Mouse (Mus musculus): ENCODE measurements around the gene Rnf144a. TPM values are rescaled to one million over a fixed set of nuclear protein-coding genes. Genes with fewer than 3 reads are reported as not detected.

Gene Rnf144a
- polyA plus RNA-seq, 1 experiment, result 3.4 TPM

GRCm38 (mm10) chr12:26359817-26360216 is 55.2 kb downstream of the Rnf144a start:
- no peaks in the 10 kb centered on the region for H3K36me3 ChIP-seq (ENCODE audit: control insufficient read depth, insufficient read depth, low read length)
- TF ChIP-seq CTCF (IDR thresholded peaks at IDR 0.05; ENCODE audit: extremely low read depth, insufficient read length, insufficient replicate concordance, low read depth, low read length) (no peak), POLR2A (IDR thresholded peaks at IDR 0.05; ENCODE audit: low read depth, low read length) (no peak)
- no peaks in the 10 kb centered on the region for H3K27me3 ChIP-seq (ENCODE audit: control insufficient read depth, insufficient read depth, low read length)
- no peak overlapping the region for H3K27ac ChIP-seq (ENCODE audit: insufficient read depth, low read depth, low read length)
- H3K4me1 ChIP-seq (ENCODE audit: control insufficient read depth, insufficient read depth, insufficient read length, low read length), result peaks cover 2% of the 10 kb centered on the region; the same call in 1 of the 2 replicates
- WGBS, result 70% methylated on average over 5 of the region's 5 CpGs
- H3K4me3 ChIP-seq (ENCODE audit: low read depth, low read length), result no peak overlapping the region

- no peak overlapping the region for H3K4me3 ChIP-seq (ENCODE audit: low read depth, low read length)
- H3K36me3 ChIP-seq (ENCODE audit: control insufficient read depth, insufficient read depth, low read length), result no peaks in the 10 kb centered on the region
- WGBS, result 90% methylated on average over 2 of the region's 2 CpGs
These were observed 55.8 kb downstream of the Rnf144a start for GRCm38 (mm10) chr12:26359241-26359640.

GRCm38 (mm10) chr12:26357246-26357645 is 57.8 kb downstream of the Rnf144a start:
- TF ChIP-seq CTCF (IDR thresholded peaks at IDR 0.05; ENCODE audit: extremely low read depth, insufficient read length, insufficient replicate concordance, low read depth, low read length) (no peak), POLR2A (IDR thresholded peaks at IDR 0.05; ENCODE audit: low read depth, low read length) (no peak)
- no peaks in the 10 kb centered on the region for H3K27me3 ChIP-seq (ENCODE audit: control insufficient read depth, insufficient read depth, low read length)
- no peak overlapping the region for H3K27ac ChIP-seq (ENCODE audit: insufficient read depth, low read depth, low read length)
- peaks cover 2% of the 10 kb centered on the region; the same call in 1 of the 2 replicates for H3K4me1 ChIP-seq (ENCODE audit: control insufficient read depth, insufficient read depth, insufficient read length, low read length)
- no peak overlapping the region for H3K4me3 ChIP-seq (ENCODE audit: low read depth, low read length)
- no peaks in the 10 kb centered on the region for H3K36me3 ChIP-seq (ENCODE audit: control insufficient read depth, insufficient read depth, low read length)
- WGBS, result 87% methylated on average over 4 of the region's 4 CpGs

More at GRCm38 (mm10) chr12:26359241-26359640, 55.8 kb downstream of the Rnf144a start:
- H3K27ac ChIP-seq (ENCODE audit: insufficient read depth, low read depth, low read length), result no peak overlapping the region
- peaks cover 2% of the 10 kb centered on the region; the same call in 1 of the 2 replicates for H3K4me1 ChIP-seq (ENCODE audit: control insufficient read depth, insufficient read depth, insufficient read length, low read length)
- no peak for TF ChIP-seq CTCF (IDR thresholded peaks at IDR 0.05; ENCODE audit: extremely low read depth, insufficient read length, insufficient replicate concordance, low read depth, low read length)
- no peak for TF ChIP-seq POLR2A (IDR thresholded peaks at IDR 0.05; ENCODE audit: low read depth, low read length)
- H3K27me3 ChIP-seq (ENCODE audit: control insufficient read depth, insufficient read depth, low read length), result no peaks in the 10 kb centered on the region

- H3K4me1 ChIP-seq (ENCODE audit: control insufficient read depth, insufficient read depth, insufficient read length, low read length), result peaks cover 2% of the 10 kb centered on the region; the same call in 1 of the 2 replicates
- no peak overlapping the region for H3K27ac ChIP-seq (ENCODE audit: insufficient read depth, low read depth, low read length)
- WGBS, result 63% methylated on average over 7 of the region's 7 CpGs
- H3K36me3 ChIP-seq (ENCODE audit: control insufficient read depth, insufficient read depth, low read length), result no peaks in the 10 kb centered on the region
- no peaks in the 10 kb centered on the region for H3K27me3 ChIP-seq (ENCODE audit: control insufficient read depth, insufficient read depth, low read length)
- no peak for TF ChIP-seq CTCF (IDR thresholded peaks at IDR 0.05; ENCODE audit: extremely low read depth, insufficient read length, insufficient replicate concordance, low read depth, low read length)
- no peak for TF ChIP-seq POLR2A (IDR thresholded peaks at IDR 0.05; ENCODE audit: low read depth, low read length)
- H3K4me3 ChIP-seq (ENCODE audit: low read depth, low read length), result no peak overlapping the region
These were observed 58.9 kb downstream of the Rnf144a start for GRCm38 (mm10) chr12:26356191-26356590.

GRCm38 (mm10) chr12:26351321-26351720 is 63.7 kb downstream of the Rnf144a start:
- Histone ChIP-seq H3K27me3 (ENCODE audit: control insufficient read depth, insufficient read depth, low read length) (no peaks in the 10 kb centered on the region), H3K27ac (ENCODE audit: insufficient read depth, low read depth, low read length) (no peak overlapping the region), H3K36me3 (ENCODE audit: control insufficient read depth, insufficient read depth, low read length) (no peaks in the 10 kb centered on the region), H3K4me1 (ENCODE audit: control insufficient read depth, insufficient read depth, insufficient read length, low read length) (no peaks in the 10 kb centered on the region), H3K4me3 (ENCODE audit: low read depth, low read length) (no peak overlapping the region)
- TF ChIP-seq POLR2A (IDR thresholded peaks at IDR 0.05; ENCODE audit: low read depth, low read length) (no peak), CTCF (IDR thresholded peaks at IDR 0.05; ENCODE audit: extremely low read depth, insufficient read length, insufficient replicate concordance, low read depth, low read length) (no peak)
- WGBS, result 68% methylated on average over 3 of the region's 3 CpGs

GRCm38 (mm10) chr12:26344408-26344807 is 70.6 kb downstream of the Rnf144a start:
- no peak for TF ChIP-seq POLR2A (IDR thresholded peaks at IDR 0.05; ENCODE audit: low read depth, low read length)
- TF ChIP-seq CTCF (IDR thresholded peaks at IDR 0.05; ENCODE audit: extremely low read depth, insufficient read length, insufficient replicate concordance, low read depth, low read length), result no peak
- H3K27ac ChIP-seq (ENCODE audit: insufficient read depth, low read depth, low read length), result no peak overlapping the region
- no peaks in the 10 kb centered on the region for H3K36me3 ChIP-seq (ENCODE audit: control insufficient read depth, insufficient read depth, low read length)
- H3K27me3 ChIP-seq (ENCODE audit: control insufficient read depth, insufficient read depth, low read length), result no peaks in the 10 kb centered on the region
- no peaks in the 10 kb centered on the region for H3K4me1 ChIP-seq (ENCODE audit: control insufficient read depth, insufficient read depth, insufficient read length, low read length)
- H3K4me3 ChIP-seq (ENCODE audit: low read depth, low read length), result no peak overlapping the region
- WGBS, result 78% methylated on average over 5 of the region's 5 CpGs

GRCm38 (mm10) chr12:26343131-26343530 is 71.9 kb downstream of the Rnf144a start:
- Histone ChIP-seq H3K27ac (ENCODE audit: insufficient read depth, low read depth, low read length) (no peak overlapping the region), H3K4me1 (ENCODE audit: control insufficient read depth, insufficient read depth, insufficient read length, low read length) (no peaks in the 10 kb centered on the region), H3K4me3 (ENCODE audit: low read depth, low read length) (no peak overlapping the region), H3K36me3 (ENCODE audit: control insufficient read depth, insufficient read depth, low read length) (no peaks in the 10 kb centered on the region), H3K27me3 (ENCODE audit: control insufficient read depth, insufficient read depth, low read length) (no peaks in the 10 kb centered on the region)
- 53% methylated on average over 2 of the region's 2 CpGs for WGBS
- TF ChIP-seq CTCF (IDR thresholded peaks at IDR 0.05; ENCODE audit: extremely low read depth, insufficient read length, insufficient replicate concordance, low read depth, low read length) (no peak), POLR2A (IDR thresholded peaks at IDR 0.05; ENCODE audit: low read depth, low read length) (no peak)

Data from small intestine, adult 2 months (tissue).